Mouse (Mus musculus): ENCODE measurements around the gene Zfp580.
"Not testable (repeated sequence)": the region's sequence is repeated elsewhere in the genome, so short reads cannot be mapped to it uniquely, and the experiment has no call there.

Zfp580 gene

GRCm38 (mm10) chr7:5051193-5052192, at the start of gene Zfp580:
Gene Zfp580 (plus strand): TSS chr7:5051538.
- DNase-seq (ENCODE audit: low spot score in 2 of 2), result peak; percentile 74 to 78

DNA sequence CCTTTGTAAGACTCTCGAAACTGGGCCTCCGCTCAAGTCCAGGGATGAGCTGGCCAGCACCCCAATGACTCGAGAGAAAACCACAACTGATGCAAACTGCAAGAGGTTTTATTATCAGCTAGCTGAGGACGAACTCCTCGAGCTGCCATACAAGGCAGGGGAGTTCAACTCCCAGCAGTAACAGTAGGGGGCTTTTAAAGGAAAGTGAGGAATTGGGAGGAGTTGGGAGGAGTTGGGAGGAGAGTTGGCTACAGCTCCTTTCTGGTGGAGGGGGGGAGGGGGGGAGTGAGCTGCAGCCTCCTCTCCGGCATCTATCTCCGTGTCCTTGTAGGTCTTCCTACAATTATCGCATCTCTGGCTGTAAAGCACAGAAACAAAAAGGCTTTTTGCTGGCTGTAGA, 48.5 kb upstream of the Zfp580 start:
- DNase-seq (ENCODE audit: low spot score in 2 of 2), result not testable (repeated sequence)

DNA sequence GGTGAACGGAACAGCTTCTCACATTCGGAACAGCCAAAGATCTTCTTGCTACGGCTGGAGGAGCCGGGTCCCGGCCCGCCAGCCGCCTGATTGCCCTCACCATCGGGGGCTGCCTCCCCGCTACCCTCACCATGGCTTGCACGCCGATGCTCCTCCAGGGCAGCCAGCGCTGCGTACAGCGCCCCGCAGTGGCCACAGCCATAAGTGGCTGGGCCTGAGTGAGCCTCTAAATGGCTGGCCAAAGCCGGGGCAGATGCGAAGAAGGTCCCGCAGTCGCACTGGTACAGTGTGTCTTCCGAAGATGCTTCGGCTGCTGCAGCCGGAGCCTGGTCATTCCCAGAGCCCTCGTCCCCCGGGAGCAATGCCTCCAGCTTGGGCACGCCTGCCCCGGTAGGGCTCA, 43.1 kb upstream of the Zfp580 start:
- DNase-seq (ENCODE audit: low spot score in 2 of 2), result no peak

- DNase-seq (ENCODE audit: low spot score in 2 of 2), result no peak
Measured at GRCm38 (mm10) chr7:5012681-5013513, 38.4 kb upstream of the Zfp580 start.

GRCm38 (mm10) chr7:5014251-5015117, 36.9 kb upstream of the Zfp580 start, which contains the start of the genes Zfp524 and Fiz1:
Gene Zfp524 (plus strand): TSS chr7:5014415.
Gene Fiz1 (minus strand): TSS chr7:5014697.
- peak; percentile 94 to 96 for DNase-seq (ENCODE audit: low spot score in 2 of 2)

DNA sequence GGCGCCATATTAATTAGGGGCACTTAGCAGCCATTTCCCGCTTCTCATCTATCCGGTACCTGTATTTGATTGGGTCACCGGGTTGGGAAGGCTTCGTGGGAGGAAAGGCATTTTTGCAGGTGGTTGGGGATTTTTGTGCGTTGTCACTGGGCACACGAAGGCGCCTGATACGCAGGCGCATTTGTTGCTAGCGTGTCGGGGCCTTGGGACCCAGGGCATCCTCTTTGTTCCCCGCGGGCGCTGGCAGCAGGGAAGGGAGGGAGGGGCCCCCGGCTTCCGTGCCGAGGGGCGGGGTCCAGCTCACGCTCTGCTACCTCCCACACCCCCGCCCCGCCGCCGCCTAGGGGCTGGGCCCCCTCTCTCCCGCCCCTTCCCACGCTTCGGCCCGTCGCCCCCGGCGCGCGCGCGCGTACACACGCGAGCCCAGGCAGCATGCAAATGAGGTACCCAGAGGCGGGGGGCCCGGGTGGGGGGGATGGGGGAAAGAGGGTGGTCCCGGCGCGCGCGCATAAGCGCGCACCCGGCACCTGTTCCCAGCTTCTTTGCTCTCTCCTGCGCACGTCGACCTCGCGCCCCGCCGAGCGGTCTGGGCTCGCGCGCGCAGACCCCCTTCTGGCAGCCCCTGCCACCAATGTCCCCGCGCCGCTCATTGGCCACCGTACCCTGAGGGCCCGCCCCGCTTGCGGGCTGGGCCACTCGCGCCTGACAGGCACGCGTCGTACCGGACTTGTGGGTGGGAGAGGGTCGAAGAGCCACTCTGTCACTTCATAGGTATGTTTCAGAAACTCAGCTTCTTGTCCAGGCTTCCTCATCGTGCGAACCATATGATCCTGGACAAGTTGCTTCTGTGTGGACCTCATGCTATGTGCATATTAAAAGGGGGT, 36.0 kb upstream of the Zfp580 start, which contains the start of gene Gm44973:
Gm44973 (plus strand) TSS at position 379 of the 884 bp plus-strand sequence.
- DNase-seq (ENCODE audit: low spot score in 2 of 2), result peak; percentile 94 to 95

DNA sequence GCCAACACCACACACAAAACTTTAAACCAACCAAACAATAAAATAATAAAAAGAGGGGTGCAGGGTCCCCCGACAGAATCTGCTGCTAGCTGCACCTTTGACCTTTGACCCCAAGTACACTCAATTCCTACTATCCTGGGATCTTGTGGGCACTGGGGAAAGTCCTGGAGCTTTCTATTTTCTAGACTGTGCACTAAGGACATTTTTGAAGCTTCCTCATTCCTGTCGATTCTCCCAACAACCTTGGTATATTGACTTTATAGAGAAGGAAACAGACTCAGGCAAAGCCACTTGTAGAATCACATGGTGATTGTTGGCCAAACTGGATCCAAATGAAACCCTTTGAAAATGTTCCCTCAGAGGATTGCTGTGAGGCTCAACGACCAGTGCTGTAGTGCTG, 35.3 kb upstream of the Zfp580 start:
- DNase-seq (ENCODE audit: low spot score in 2 of 2), result no peak

DNA sequence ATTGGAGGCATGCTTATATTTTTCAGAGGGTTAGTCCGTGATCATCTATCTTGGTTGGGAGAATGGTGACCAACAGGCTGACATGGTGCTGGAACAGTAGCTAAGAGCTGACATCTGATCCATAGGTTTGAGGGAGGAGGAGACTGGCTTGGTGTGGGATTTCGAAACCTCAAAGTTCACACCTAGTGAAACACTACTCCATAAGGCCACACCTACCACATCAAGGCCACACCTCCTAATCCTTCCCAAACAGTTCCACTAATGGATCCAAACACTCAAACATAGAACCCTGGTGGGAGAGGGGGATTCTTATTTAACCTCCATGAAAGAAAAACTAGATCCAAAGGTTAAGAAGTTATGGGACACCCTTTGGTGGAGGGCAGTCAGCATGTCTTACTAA, 34.4 kb upstream of the Zfp580 start:
- no peak for DNase-seq (ENCODE audit: low spot score in 2 of 2)

DNA sequence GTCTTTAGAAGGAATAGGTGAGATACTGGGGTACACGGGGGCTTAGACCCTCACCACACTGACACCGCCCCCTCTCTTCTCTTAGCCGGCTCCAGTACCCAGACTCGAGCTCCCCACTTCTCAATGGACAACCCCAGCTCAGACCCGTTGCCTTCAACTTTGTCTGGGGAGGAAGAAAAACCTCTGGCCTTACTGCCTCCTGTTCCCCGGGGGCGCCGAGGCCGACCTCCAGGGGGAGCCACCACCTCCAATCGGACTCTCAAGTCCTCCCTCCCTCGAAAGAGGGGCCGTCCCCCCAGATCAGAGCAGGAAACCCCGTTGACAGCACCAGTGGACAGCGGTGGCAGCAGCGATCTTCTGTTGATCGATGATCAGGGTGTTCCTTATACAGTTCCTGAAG, 34.0 kb upstream of the Zfp580 start:
- DNase-seq (ENCODE audit: low spot score in 2 of 2), result no peak

GRCm38 (mm10) chr7:5017931-5018330, 33.4 kb upstream of the Zfp580 start:
- DNase-seq (ENCODE audit: low spot score in 2 of 2), result no peak

- not testable (repeated sequence) for DNase-seq (ENCODE audit: low spot score in 2 of 2)
Measured at GRCm38 (mm10) chr7:5019576-5019975, 31.8 kb upstream of the Zfp580 start.

GRCm38 (mm10) chr7:5020000-5020681, 31.2 kb upstream of the Zfp580 start, which contains the start of the genes Zfp865 and Ccdc106:
Gene Zfp865 (plus strand): TSS chr7:5020376.
Gene Ccdc106 (plus strand): TSS chr7:5020553.
- DNase-seq (ENCODE audit: low spot score in 2 of 2), result peak; percentile 98 to 99

DNA sequence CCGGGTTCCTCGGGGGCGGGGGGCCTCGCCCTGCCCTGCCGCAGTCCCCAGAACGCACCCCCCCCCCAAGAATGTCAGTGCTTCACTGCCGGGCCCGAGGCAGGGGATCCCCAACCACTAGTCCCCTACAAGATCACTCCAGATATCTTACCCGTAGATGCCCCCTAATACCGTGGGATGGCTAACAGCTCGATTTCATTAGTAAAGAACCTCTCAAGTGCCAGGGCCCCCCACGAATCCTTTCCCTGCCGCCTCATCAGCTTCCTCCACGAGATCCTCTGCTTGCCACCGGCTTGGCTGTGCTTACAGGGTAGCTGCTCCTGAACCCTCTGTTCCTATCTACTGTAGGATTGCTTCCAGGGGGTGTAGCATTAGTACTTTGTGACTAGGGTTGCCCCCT, 30.7 kb upstream of the Zfp580 start:
- DNase-seq (ENCODE audit: low spot score in 2 of 2), result no peak

DNA sequence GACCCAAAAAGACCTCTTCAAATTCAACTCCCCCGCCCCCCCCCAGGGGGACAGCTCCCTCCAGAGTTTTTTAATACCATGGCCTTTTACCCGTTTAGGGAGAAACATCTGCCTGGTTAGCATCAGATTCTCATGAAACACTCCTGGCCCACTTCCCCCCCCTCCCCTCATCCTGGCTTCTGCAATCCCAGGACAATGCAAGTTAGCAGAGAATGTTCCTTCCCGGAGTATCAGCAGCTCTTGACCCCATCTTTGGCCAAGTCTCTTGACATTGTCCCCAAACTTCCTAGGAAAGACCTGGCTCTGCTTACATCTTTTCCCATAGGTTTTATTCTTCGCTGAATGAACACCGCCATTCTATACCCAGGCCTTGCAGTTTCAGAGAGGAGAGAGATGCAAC, 30.1 kb upstream of the Zfp580 start:
- no peak for DNase-seq (ENCODE audit: low spot score in 2 of 2)

DNA sequence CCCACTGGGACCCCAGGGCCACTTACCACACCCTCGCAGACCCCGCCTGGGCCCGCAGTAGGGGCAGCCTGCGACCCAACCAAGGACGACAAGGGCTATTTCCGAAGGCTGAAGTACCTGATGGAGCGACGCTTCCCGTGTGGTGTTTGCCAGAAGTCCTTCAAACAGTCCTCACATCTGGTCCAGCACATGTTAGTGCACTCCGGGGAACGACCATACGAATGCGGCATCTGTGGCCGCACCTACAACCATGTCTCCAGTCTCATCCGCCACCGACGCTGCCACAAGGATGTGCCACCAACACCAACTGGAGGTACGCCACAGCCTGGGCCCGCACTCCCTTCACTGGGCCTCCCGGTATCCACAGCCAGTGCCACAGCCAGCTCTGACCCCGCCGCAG, 21.8 kb upstream of the Zfp580 start:
- no peak for DNase-seq (ENCODE audit: low spot score in 2 of 2)

- DNase-seq (ENCODE audit: low spot score in 2 of 2), result no peak
Measured at GRCm38 (mm10) chr7:5029946-5030345, 21.4 kb upstream of the Zfp580 start.

DNA sequence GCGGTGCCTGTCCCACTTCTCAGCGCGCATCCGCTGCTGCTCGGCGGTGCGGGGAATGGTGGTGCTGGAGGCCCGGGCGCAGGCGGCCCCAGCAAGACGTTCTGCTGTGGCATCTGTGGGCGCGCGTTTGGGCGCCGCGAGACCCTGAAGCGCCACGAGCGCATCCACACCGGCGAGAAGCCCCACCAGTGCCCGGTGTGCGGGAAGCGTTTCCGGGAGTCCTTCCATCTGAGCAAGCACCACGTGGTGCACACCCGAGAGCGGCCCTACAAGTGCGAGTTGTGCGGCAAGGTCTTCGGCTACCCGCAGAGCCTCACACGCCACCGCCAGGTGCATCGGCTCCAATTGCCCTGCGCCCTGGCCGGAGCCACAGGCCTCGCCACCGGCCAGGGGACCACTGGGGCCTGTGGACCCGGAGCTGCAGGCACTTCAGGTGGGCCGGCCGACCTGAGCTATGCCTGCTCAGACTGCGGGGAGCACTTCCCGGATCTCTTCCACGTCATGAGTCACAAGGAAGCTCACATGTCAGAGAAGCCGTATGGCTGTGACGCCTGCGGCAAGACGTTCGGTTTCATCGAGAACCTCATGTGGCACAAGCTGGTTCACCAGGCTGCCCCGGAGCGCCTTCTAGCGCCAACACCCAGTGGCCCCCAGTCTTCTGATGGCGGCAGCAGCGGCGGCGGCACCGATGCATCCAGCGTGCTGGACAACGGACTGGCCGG, 20.6 kb upstream of the Zfp580 start:
- no peak for DNase-seq (ENCODE audit: low spot score in 2 of 2)

GRCm38 (mm10) chr7:5031496-5031895, 19.8 kb upstream of the Zfp580 start:
- DNase-seq (ENCODE audit: low spot score in 2 of 2), result no peak

- DNase-seq (ENCODE audit: low spot score in 2 of 2), result no peak
Measured at GRCm38 (mm10) chr7:5033818-5034217, 17.5 kb upstream of the Zfp580 start, which contains the start of gene 4632433K11Rik. Gene 4632433K11Rik (plus strand): TSS chr7:5034118.

Measured in urinary bladder, postnatal 4 days (tissue).